In the genomic region with DNA sequence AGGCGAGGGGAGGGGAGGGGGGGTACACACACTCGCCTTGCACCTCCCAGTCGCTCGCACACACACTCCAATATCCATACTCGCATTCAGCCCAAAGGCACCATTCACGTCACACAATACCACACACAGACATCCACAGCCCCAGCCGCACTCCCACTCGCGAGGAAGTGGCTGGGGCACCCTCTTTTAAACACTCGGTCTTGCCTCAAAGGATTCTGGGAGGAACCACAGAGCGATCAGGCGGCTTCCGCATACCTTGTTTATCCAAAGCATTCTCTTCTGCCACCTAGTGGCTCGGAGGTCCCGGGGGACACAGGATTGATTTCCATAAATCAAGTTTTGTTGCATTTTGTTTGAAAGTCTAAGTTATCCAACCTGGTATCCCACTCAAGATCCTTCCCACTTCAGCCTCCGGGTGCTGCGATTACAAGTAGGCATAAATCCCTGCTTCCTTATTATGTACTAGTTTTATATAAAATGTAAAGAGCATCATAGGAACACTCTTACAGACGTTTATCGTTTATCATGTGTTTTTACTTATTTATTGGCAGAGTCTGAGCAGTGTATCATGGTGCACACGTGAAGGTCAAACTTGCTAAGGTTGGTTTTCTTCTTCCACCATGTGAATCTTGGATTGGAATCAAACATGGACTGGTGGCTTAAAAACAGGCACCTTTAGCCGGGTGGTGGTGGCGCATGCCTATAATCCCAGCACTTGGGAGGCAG, we compare ENCODE assay signal across 7 mouse cellular contexts. TPM values are rescaled to one million over a fixed set of nuclear protein-coding genes. Genes with fewer than 3 reads are reported as not detected.
DNase-seq lines count a peak whose midpoint lies in the region; ATAC-seq lines count a peak whose summit lies in the region.

No protein-coding gene starts in this region.

- H3K4me3 ChIP-seq in embryonic facial prominence, embryonic 10.5 days: peak overlapping the region; percentile 91
- H3K4me3 ChIP-seq in limb, embryonic 10.5 days: peak overlapping the region; percentile 91
- peak overlapping the region; percentile 74 for H3K4me3 ChIP-seq in midbrain, embryonic 13.5 days (replicated peaks)

- H3K9me3 ChIP-seq in embryonic facial prominence, embryonic 10.5 days: no peaks in the 10 kb centered on the region
- H3K9me3 ChIP-seq in limb, embryonic 10.5 days (replicated peaks): no peaks in the 10 kb centered on the region
- H3K9me3 ChIP-seq in midbrain, embryonic 13.5 days: no peaks in the 10 kb centered on the region

- WGBS in embryonic facial prominence, embryonic 10.5 days: 18% methylated on average over 22 of the region's 22 CpGs
- WGBS in limb, embryonic 10.5 days: 18% methylated on average over 22 of the region's 22 CpGs
- 20% methylated on average over 20 of the region's 22 CpGs for WGBS in midbrain, embryonic 13.5 days

- peaks cover 8% of the 10 kb centered on the region; the same call in 1 of the 2 replicates for H3K4me1 ChIP-seq in embryonic facial prominence, embryonic 10.5 days
- H3K4me1 ChIP-seq in limb, embryonic 10.5 days: peaks cover 7% of the 10 kb centered on the region; the same call in 1 of the 2 replicates
- peaks cover 8% of the 10 kb centered on the region for H3K4me1 ChIP-seq in midbrain, embryonic 13.5 days (replicated peaks)

- H3K36me3 ChIP-seq in embryonic facial prominence, embryonic 10.5 days (replicated peaks): peaks cover 30% of the 10 kb centered on the region
- H3K36me3 ChIP-seq in limb, embryonic 10.5 days: peaks cover 30% of the 10 kb centered on the region
- H3K36me3 ChIP-seq in midbrain, embryonic 13.5 days: peaks cover 29% of the 10 kb centered on the region

- peak overlapping the region; percentile 97 for H3K27ac ChIP-seq in embryonic facial prominence, embryonic 10.5 days (replicated peaks)
- peak overlapping the region; percentile 97 for H3K27ac ChIP-seq in limb, embryonic 10.5 days
- H3K27ac ChIP-seq in midbrain, embryonic 13.5 days: peak overlapping the region; percentile 93

- DNase-seq in adrenal gland, postnatal 10 days: peak; percentile 95
- peak; percentile 92 for DNase-seq in embryonic facial prominence, embryonic 10.5 days (ENCODE audit: low spot score)
- DNase-seq in kidney, adult 11 months: peak; percentile 92
- peak; percentile 92 for DNase-seq in limb, embryonic 10.5 days (ENCODE audit: low spot score)
- DNase-seq in spleen, adult 12 weeks (ENCODE audit: low spot score): peak; percentile 85

- H3K4me2 ChIP-seq in midbrain, embryonic 13.5 days (replicated peaks): peak overlapping the region; percentile 72

- H3K9ac ChIP-seq in midbrain, embryonic 13.5 days (replicated peaks): peak overlapping the region; percentile 94

- peak; percentile 99 for ATAC-seq in granulocyte monocyte progenitor cell, adult 5-6 weeks (replicated peaks; ENCODE audit: poor library complexity, severe bottlenecking)
- peak; percentile 96 for ATAC-seq in midbrain, embryonic 13.5 days

- no peaks in the 10 kb centered on the region for H3K27me3 ChIP-seq in embryonic facial prominence, embryonic 10.5 days (replicated peaks; ENCODE audit: low read depth, poor library complexity, severe bottlenecking)
- no peaks in the 10 kb centered on the region for H3K27me3 ChIP-seq in limb, embryonic 10.5 days (ENCODE audit: low read depth, poor library complexity, severe bottlenecking)
- H3K27me3 ChIP-seq in midbrain, embryonic 13.5 days: no peaks in the 10 kb centered on the region

RNA-seq across cellular contexts. Expression of a gene that starts 7.5 kb away (rescaled TPM):
- 10 to 100 TPM; 38.3 to 40.4 TPM for total RNA-seq in adrenal gland, postnatal 10 days (2021)
- 31.0 and 33.0 TPM in 2 replicates for polyA plus RNA-seq in embryonic facial prominence, embryonic 10.5 days (2016; fragmentation: Nextera tagmentation; extraction: Ambion mirVana)
- total RNA-seq in granulocyte monocyte progenitor cell, adult 5-6 weeks (2014; fragmentation: Nextera tagmentation): 6.8 and 11.4 TPM in 2 replicates
- 32.8 and 34.7 TPM in 2 replicates for total RNA-seq in granulocyte monocyte progenitor cell, adult 5-6 weeks (2017)
- 25.2 and 34.9 TPM in 2 replicates for polyA plus RNA-seq in limb, embryonic 10.5 days (2016; fragmentation: Nextera tagmentation; extraction: Ambion mirVana)
- 66.4 and 67.6 TPM in 2 replicates for polyA plus RNA-seq in midbrain, embryonic 13.5 days (2015; fragmentation: Nextera tagmentation; extraction: Ambion mirVana)

RNA-seq across cellular contexts. Expression of a gene that starts 16.7 kb away (rescaled TPM):
- 10 to 100 TPM; 21.0 to 25.0 TPM for total RNA-seq in adrenal gland, postnatal 10 days (2021)
- 50.8 and 52.7 TPM in 2 replicates for polyA plus RNA-seq in embryonic facial prominence, embryonic 10.5 days (2016; fragmentation: Nextera tagmentation; extraction: Ambion mirVana)
- 13.8 and 16.5 TPM in 2 replicates for total RNA-seq in granulocyte monocyte progenitor cell, adult 5-6 weeks (2014; fragmentation: Nextera tagmentation)
- total RNA-seq in granulocyte monocyte progenitor cell, adult 5-6 weeks (2017): 13.3 and 21.7 TPM in 2 replicates
- polyA plus RNA-seq in limb, embryonic 10.5 days (2016; fragmentation: Nextera tagmentation; extraction: Ambion mirVana): 47.3 and 53.2 TPM in 2 replicates
- polyA plus RNA-seq in midbrain, embryonic 13.5 days (2015; fragmentation: Nextera tagmentation; extraction: Ambion mirVana): 68.8 and 82.1 TPM in 2 replicates

RNA-seq across cellular contexts. Expression of a gene that starts 18.4 kb away (rescaled TPM):
- total RNA-seq in adrenal gland, postnatal 10 days (2021): 1 to 10 TPM; 1.7 to 1.8 TPM
- polyA plus RNA-seq in embryonic facial prominence, embryonic 10.5 days (2016; fragmentation: Nextera tagmentation; extraction: Ambion mirVana): 0.40 and 0.64 TPM in 2 replicates
- 0.15 TPM in 1 of 2 replicates, not detected in the other for total RNA-seq in granulocyte monocyte progenitor cell, adult 5-6 weeks (2014; fragmentation: Nextera tagmentation)
- 0.13 TPM in 1 of 2 replicates, not detected in the other for total RNA-seq in granulocyte monocyte progenitor cell, adult 5-6 weeks (2017)
- polyA plus RNA-seq in limb, embryonic 10.5 days (2016; fragmentation: Nextera tagmentation; extraction: Ambion mirVana): 0.28 and 0.40 TPM in 2 replicates
- polyA plus RNA-seq in midbrain, embryonic 13.5 days (2015; fragmentation: Nextera tagmentation; extraction: Ambion mirVana): 7.5 and 9.8 TPM in 2 replicates

RNA-seq across cellular contexts. Expression of a gene that starts 20.8 kb away (rescaled TPM):
- under 1 TPM in 1 of 2 experiments, not detected in 1; 0.42 TPM for total RNA-seq in adrenal gland, postnatal 10 days (2021)
- polyA plus RNA-seq in embryonic facial prominence, embryonic 10.5 days (2016; fragmentation: Nextera tagmentation; extraction: Ambion mirVana): 0.38 TPM in 1 of 2 replicates, not detected in the other
- total RNA-seq in granulocyte monocyte progenitor cell, adult 5-6 weeks (2014; fragmentation: Nextera tagmentation): not detected in 2 replicates
- not detected in 2 replicates for total RNA-seq in granulocyte monocyte progenitor cell, adult 5-6 weeks (2017)
- polyA plus RNA-seq in limb, embryonic 10.5 days (2016; fragmentation: Nextera tagmentation; extraction: Ambion mirVana): 0.20 TPM in 1 of 2 replicates, not detected in the other
- 0.58 and 1.3 TPM in 2 replicates for polyA plus RNA-seq in midbrain, embryonic 13.5 days (2015; fragmentation: Nextera tagmentation; extraction: Ambion mirVana)

RNA-seq across cellular contexts. Expression of a gene that starts 36.3 kb away (rescaled TPM):
- 10 to 100 TPM; 10.2 to 11.0 TPM for total RNA-seq in adrenal gland, postnatal 10 days (2021)
- polyA plus RNA-seq in embryonic facial prominence, embryonic 10.5 days (2016; fragmentation: Nextera tagmentation; extraction: Ambion mirVana): 11.3 and 14.0 TPM in 2 replicates
- total RNA-seq in granulocyte monocyte progenitor cell, adult 5-6 weeks (2014; fragmentation: Nextera tagmentation): 2.5 and 2.8 TPM in 2 replicates
- 4.4 and 6.6 TPM in 2 replicates for total RNA-seq in granulocyte monocyte progenitor cell, adult 5-6 weeks (2017)
- 6.1 and 7.3 TPM in 2 replicates for polyA plus RNA-seq in limb, embryonic 10.5 days (2016; fragmentation: Nextera tagmentation; extraction: Ambion mirVana)
- 95.9 and 98.5 TPM in 2 replicates for polyA plus RNA-seq in midbrain, embryonic 13.5 days (2015; fragmentation: Nextera tagmentation; extraction: Ambion mirVana)

Comparison
In these comparisons a context has a peak if more than half of its experiments do, and no peak if none do; other contexts are left out.
1. Peak in every context shown above with its lines: DNase-seq, ATAC-seq, H3K4me3 ChIP-seq and H3K27ac ChIP-seq.